Mouse (Mus musculus): ENCODE results near the gene 1700025G04Rik.

The 1700025G04Rik gene

GRCm38 (mm10) chr1:151892008-151892407, 197.9 kb downstream of the 1700025G04Rik start:
- DNase-seq, result no peak

GRCm38 (mm10) chr1:151891194-151891593, 198.7 kb downstream of the 1700025G04Rik start:
- no peak for DNase-seq

- DNase-seq, result peak; percentile 90
These were observed 199.8 kb downstream of the 1700025G04Rik start for GRCm38 (mm10) chr1:151890041-151890621.

GRCm38 (mm10) chr1:151887631-151888030, 202.3 kb downstream of the 1700025G04Rik start:
- DNase-seq, result peak; percentile 19

GRCm38 (mm10) chr1:151887126-151887525, 202.8 kb downstream of the 1700025G04Rik start:
- peak; percentile 72 for DNase-seq

GRCm38 (mm10) chr1:151886171-151886570, 203.8 kb downstream of the 1700025G04Rik start:
- DNase-seq, result peak; percentile 62

- DNase-seq, result peak; percentile 61
These were observed 208.7 kb downstream of the 1700025G04Rik start for GRCm38 (mm10) chr1:151881253-151881652.

- DNase-seq, result no peak
These were observed 209.2 kb downstream of the 1700025G04Rik start for GRCm38 (mm10) chr1:151880731-151881130.

- DNase-seq, result peak; percentile 85
These were observed 210.0 kb downstream of the 1700025G04Rik start for GRCm38 (mm10) chr1:151879966-151880365.

GRCm38 (mm10) chr1:151879308-151879850, 210.5 kb downstream of the 1700025G04Rik start:
- DNase-seq, result peak; percentile 84

GRCm38 (mm10) chr1:151878411-151878810, 211.5 kb downstream of the 1700025G04Rik start:
- DNase-seq, result peak; percentile 64

GRCm38 (mm10) chr1:151872971-151873370, 217.0 kb downstream of the 1700025G04Rik start:
- DNase-seq, result peak; percentile 71

- peak; percentile 77 for DNase-seq
These were observed 225.6 kb downstream of the 1700025G04Rik start for GRCm38 (mm10) chr1:151864326-151864725.

GRCm38 (mm10) chr1:151863797-151864147, 226.2 kb downstream of the 1700025G04Rik start:
- peak; percentile 94 for DNase-seq

- peak; percentile 73 for DNase-seq
These were observed 226.7 kb downstream of the 1700025G04Rik start for GRCm38 (mm10) chr1:151863135-151863796.

- DNase-seq, result peak; percentile 51
These were observed 227.8 kb downstream of the 1700025G04Rik start for GRCm38 (mm10) chr1:151862109-151862508.

- DNase-seq, result peak; percentile 80
These were observed 228.5 kb downstream of the 1700025G04Rik start for GRCm38 (mm10) chr1:151861334-151861995.

GRCm38 (mm10) chr1:151858474-151858873, 231.5 kb downstream of the 1700025G04Rik start:
- DNase-seq, result peak; percentile 79

GRCm38 (mm10) chr1:151855561-151855960, 234.4 kb downstream of the 1700025G04Rik start:
- no peak for DNase-seq

- no peak for DNase-seq
These were observed 237.9 kb downstream of the 1700025G04Rik start for GRCm38 (mm10) chr1:151851976-151852375.

GRCm38 (mm10) chr1:151851051-151851848, 238.7 kb downstream of the 1700025G04Rik start:
- DNase-seq, result peak; percentile 73

GRCm38 (mm10) chr1:151849993-151850608, 239.8 kb downstream of the 1700025G04Rik start:
- no peak for DNase-seq
